Mouse (Mus musculus): ENCODE results near the gene Cdhr4.
"Not testable (repeated sequence)": the region's sequence is repeated elsewhere in the genome, so short reads cannot be mapped to it uniquely, and the experiment has no call there.

The Cdhr4 gene

DNA sequence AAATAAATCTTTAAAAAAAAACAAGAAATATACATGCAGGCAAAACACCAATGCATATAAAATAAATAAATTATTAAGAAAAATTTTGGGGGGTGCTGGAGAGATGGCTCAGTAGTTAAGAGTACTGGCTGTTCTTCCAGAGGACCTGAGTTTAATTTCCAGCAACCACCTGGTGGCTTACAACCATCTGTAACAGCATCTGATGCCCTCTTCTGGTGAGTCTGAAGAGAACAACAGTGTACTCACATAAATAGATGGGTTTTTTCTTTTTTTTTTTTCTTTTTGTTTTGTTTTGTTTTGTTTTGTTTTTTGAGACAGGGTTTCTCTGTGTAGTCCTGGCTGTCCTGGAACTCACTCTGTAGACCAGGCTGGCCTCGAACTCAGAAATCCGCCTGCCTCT is 21.3 kb downstream of the Cdhr4 start:
- not testable (repeated sequence) for DNase-seq

DNA sequence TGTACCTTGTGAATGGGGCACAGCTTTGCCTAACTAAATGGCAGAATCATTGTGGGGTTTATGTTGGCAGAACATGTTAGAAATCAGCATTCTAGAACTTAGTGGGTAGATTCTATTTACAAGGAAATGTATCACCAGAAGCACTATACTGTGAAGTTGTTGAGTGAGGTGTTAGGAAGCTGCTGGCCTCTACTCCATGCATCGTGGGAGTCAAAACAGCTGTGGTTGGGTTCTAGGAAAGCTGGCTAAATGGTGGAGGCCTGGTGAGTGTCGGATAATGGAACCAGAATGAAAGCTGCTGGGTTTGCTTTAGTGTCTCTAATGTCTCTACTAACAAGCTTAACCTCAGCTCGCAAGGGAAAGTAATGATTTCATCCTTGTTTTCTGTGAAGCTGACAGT is 24.8 kb downstream of the Cdhr4 start:
- no peak for DNase-seq

DNA sequence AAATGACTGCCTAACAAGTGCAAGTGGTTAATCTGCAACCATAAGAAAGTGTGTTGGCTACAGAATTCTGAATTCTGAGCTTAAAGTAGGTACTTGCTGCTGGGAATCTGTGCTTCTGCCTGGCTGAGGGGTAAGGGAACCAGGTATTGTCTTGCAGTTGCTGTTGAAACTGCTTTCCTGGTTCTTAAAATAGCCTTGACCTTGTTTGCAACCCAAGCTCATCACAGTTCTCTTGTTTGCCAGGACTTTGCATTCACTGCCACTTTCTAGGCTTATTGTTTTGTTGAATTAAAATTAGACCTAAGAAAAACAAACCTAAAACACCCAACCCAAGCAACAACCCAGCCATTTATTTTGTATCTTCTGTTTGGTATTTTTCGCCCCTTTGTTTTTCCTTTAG is 28.4 kb downstream of the Cdhr4 start:
- no peak for DNase-seq

DNA sequence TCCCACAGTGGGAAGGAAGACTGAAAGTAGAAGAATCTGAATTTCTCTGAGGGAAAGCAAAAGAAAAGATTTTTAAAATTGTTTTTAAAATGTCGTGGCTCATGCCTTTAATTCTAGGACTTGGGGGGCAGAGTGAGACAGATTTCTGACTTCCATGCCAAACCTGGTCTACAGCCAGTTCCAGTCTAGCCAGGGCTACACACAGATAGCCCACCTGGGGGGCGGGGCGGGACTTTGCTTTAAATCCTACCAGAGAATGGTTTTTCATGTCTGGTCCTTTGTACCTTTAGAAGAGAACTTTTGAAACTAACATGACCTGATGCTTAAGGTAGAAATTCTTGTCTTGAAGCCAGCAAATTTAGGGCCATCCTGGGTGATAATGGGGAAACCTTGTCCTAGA is 30.9 kb downstream of the Cdhr4 start:
- no peak for DNase-seq

DNA sequence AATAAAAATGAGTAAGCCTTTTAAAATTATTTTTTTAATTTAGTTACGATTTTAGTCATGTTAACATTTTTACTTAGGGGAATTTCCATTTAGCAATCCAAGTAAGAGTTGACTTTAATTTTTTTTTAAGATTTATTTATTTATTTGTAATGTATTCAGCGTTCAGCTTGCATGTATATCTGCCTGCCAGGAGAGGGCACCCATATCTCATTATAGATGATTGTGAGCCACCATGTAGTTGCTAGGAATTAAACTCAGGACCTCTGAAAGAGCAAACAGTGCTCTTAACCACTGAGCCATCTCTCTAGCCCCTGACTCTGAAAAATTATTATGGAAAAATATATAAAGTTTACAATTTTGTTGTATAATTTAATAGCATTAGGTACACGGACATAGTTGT is 34.3 kb downstream of the Cdhr4 start:
- no peak for DNase-seq

DNA sequence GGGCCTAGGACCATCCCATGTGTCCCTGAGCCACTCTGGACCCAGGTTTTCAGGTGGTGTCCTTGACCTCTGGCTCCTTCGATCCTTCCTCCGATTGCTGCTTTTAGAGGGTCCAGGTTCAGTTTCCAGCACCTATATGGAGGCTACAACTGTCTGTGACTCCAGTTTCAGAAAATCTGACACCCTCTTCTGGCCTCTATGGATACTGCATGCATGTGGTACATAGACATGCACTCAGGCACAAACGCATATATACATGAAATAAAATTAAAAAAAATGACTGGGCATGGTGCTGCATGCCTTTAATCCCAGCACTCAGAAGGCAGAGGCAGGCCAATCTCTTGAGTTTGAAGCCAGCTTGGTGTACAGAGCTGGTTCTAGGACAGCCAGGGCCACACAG is 35.6 kb downstream of the Cdhr4 start:
- no peak for DNase-seq

DNA sequence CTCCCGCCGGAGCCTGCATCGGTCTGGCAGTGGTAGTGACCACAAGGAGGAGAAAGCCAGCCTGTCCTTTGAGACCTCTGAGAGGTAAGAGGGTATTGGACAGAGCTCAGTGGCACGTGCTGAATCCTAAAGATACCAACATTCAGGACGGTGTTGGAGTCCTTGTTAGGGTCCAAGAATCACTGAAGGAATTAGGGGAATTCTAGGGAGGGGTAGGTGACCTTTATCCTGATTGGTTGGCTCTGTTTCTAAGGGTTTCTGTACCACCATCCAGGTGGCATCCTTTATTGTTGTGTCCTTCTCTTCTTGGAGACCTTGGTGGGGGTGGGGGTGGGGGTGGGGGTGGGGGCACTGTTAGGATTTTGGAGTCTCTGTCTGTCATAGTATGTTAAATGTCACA is 39.8 kb downstream of the Cdhr4 start:
- DNase-seq, result no peak

DNA sequence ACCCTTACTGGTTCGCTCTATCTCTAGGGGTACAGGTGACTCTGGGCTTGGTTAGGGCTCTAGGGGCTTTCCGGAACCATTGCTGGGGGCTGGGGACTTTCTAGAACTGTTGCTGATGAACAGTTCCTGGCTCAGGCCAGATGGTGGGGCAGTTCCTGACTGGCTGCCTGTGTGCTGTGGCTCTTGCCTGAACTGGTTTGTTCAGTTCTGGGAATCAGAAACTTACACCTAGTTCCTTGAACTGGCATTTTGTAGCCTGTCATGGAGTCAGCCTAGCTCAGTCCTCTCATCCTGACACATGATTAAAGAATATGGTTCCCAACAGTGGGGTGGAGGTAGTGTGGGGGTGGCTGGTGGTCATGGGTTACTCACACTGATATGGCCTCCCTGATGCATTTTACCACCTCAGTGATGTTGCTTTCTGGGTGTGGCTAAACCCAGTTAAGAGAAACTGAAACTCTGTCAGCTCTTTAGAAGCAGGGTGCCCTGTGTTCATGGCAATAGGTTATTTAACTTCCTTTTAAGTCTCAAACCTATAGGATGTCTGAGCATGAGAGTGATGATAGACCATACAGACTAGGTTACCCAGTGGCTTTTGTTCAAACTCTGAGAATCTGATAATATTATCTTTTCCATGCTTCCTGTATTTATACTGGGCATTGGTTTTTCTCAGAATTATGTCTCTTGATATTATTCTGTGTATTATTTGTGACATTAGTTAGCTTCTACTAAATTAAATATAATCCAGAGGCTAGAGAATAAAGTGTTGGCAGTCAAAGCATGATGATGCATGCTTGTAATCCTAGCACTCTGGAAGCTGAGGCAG is 43.2 kb downstream of the Cdhr4 start:
- DNase-seq, result no peak

DNA sequence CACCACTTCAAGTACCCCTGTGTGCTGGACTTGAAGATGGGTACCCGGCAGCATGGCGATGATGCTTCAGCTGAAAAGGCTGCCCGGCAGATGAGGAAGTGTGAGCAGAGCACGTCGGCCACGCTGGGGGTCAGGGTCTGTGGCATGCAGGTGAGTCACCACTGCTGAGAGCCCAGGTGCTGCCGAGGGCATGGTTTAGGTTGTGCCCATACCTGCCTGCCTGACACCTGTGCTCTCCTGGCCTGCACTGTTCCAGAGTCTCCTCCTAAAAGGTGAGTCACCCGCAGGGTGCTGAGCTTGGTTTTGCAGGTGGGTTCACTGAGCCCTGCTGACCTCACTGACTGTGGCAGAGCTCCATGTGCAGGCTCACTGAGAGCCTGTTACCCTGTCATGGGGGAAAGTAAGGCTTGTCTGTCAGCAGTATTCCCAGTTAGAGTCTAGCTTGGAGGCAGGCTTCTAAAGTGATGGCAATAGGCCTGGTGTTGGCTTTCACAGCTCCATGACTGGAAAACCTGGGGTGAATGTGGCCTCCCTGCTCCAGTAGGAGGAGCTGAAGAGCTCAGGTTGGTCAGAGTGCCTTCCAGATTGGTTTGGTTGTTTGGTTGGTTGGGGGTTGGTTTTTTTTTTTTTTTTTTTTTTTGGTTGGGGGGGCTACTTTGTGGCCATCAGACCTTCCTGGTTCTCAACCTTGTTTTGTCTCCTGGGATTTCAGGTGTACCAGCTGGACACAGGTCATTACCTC is 52.6 kb downstream of the Cdhr4 start:
- DNase-seq, result no peak

DNA sequence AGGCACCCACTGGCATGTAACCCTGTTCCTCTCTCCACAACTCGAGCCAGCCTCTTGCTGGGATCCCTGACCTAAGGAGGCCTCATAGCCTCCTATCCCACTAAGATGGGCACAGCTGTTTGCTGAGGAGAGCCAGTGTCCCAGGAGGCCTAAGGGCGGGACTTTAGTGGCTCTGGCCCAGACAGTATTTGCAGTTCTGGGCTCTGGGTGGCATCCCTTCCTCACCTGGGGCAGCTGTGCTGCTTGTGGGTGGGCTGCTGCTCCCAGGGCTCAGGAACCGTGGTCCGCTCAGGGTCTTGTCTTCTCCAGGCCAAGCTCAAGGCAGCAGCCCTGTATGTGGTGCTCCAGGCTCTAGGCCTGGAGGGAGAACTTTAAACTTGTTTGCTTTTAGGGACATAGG is 54.3 kb downstream of the Cdhr4 start:
- no peak for DNase-seq

DNA sequence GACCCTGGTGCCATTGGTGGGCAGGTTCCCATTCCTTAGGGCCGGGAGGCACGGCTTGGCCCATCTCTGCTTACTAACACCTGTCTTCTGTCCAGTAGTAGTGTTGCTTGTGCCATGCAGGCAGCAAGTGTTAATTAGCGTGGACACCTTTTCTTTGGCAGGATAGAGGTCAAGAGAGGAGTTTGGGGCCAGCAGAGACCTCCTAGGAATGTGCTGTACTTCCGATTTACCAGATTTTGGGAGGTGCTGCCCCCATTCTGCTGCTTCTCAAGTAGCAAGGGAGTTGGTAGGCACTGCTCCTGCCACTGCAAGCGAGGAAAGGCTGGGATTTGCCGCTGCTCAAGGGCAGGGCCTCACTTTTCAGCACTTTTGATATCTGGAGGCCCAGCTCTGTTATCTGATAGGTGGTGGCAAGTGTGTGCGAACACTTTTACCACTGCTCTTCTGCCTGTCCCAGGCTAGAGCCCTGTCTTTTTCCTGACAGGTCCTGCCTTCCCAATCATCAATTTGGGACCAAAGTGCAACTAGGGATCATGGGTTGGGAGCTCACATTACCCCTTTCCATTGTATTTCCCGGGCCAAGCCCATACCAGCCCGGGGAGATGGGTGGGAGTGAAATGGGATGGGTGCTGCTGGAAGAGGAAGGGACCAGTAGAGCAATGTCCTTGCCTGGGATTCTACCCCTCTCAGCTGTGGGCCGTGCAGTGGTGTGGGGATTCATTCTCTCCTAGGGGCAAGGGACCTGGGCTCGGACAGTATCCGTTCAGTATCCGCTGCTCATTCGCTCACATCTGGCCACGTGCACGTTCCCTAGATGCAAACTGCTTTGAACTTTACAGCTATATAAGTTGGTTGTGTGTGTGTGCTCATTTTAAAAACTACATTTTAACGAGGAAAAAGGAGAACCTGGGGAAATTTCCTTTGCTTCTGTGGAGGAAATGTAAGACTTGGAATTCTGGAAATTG is 55.6 kb downstream of the Cdhr4 start:
- no peak for DNase-seq

DNA sequence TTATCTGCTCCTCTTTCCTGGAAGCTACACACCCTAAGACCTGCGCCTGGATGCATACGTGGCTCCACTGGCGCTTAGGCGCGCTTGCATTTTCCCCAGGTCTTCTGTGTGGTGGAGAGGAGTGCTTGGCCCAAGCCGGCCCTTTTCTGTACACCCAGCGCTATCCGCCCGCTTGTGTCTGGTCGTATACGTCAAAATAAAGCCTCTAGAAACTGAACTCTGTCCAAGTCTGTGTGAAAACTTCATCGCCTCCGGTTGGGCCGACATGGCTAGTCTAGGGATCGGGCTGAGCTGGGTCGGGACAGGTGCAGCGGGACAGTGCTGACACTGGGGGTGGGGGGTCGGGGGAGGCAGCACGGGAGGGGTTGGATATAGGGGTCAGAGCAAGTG is 56.3 kb downstream of the Cdhr4 start:
- DNase-seq, result no peak

DNA sequence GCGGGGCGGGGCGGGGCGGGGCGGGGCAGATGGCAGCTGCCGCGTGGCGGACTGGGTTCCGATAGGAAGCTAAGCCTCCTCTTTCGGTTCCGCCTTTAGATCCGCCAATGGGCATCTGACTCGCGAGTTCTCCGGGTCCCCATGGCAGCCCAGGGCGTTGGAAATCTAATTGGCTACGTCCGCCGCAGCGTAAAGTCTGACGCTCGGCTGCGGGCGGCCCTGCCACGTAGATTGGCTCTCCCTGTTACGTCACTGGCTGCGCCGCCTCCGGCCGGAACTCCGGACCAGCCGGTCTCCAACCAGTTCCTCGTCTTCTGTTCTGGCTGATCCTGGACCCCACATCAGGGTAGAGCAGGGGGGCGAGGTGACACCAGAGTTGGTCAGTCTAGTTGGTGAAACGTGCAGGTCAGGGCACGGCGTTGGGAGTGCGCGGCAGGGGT is 56.7 kb downstream of the Cdhr4 start, which contains the start of gene Gmppb:
Gene Gmppb, plus strand, starts transcription at position 227 of the 440 bp plus-strand sequence.
- DNase-seq, result peak; percentile 96
